Mouse (Mus musculus) lung, embryonic 16.5 days (tissue): ENCODE data around the gene Kank1. TPM values are rescaled to one million over a fixed set of nuclear protein-coding genes. Genes with fewer than 3 reads are reported as not detected.

Source experiments
- ATAC-seq: fragments of 200-750 bp; cut with Nextera tagmentation; 2 replicates; pipeline ENCODE4 v1.8.0; 2017; ENCODE audit warnings: low read depth, mild to moderate bottlenecking, moderate library complexity
- H3K27ac ChIP-seq: fragments of 300-500 bp; sonication (generic); 2 replicates; pipeline ENCODE4 v1.5.1; 2014; ENCODE audit warnings: mild to moderate bottlenecking, control low read depth, low read length
- H3K27me3 ChIP-seq: fragments of 300-500 bp; sonication (generic); 2 replicates; pipeline ENCODE4 v1.6.1; 2014; ENCODE audit warnings: low read depth, low read length, mixed read lengths; ENCODE audit not compliant: control insufficient read depth, insufficient read depth
- H3K36me3 ChIP-seq: fragments of 300-500 bp; sonication (generic); 2 replicates; pipeline ENCODE4 v1.6.1; 2014; ENCODE audit warnings: low read length; ENCODE audit not compliant: control insufficient read depth, insufficient read depth
- H3K4me1 ChIP-seq: fragments of 300-500 bp; sonication (generic); replicated peaks from 2 replicates; pipeline ENCODE4 v1.6.1; 2014; ENCODE audit warnings: low read length, mixed read lengths; ENCODE audit not compliant: control insufficient read depth, insufficient read depth
- H3K4me2 ChIP-seq: fragments of 300-500 bp; sonication (generic); 2 replicates; pipeline ENCODE4 v1.6.1; 2014; ENCODE audit warnings: low read depth, low read length, control low read depth
- H3K4me3 ChIP-seq: fragments of 300-500 bp; sonication (generic); 2 replicates; pipeline ENCODE4 v1.5.1; 2014; ENCODE audit warnings: mild to moderate bottlenecking, low read length, control low read depth
- H3K9ac ChIP-seq: fragments of 300-500 bp; sonication (generic); 2 replicates; pipeline ENCODE4 v1.6.1; 2014; ENCODE audit warnings: low read length, control low read depth
- H3K9me3 ChIP-seq: fragments of 300-500 bp; sonication (generic); 2 replicates; pipeline ENCODE4 v1.6.1; 2016; ENCODE audit warnings: low read length; ENCODE audit not compliant: control insufficient read depth
- WGBS: fragments of 180-500 bp; shearing (Covaris S2); extraction: QIAGEN DNeasy Blood & Tissue Kit; methylation state at CpG from one replicate; pipeline ENCODE4 v1.1.7; 2014; 5-methylcytosine and 5-hydroxymethylcytosine counted together
- polyA plus RNA-seq: library from polyadenylated mRNA; unstranded; fragments of >200 nt; fragmentation: Nextera tagmentation; extraction: Ambion mirVana; gene quantifications from 2 replicates; pipeline ENCODE4 v1.2.1, GENCODE M21; 2015

Gene Kank1
- polyA plus RNA-seq, 1 experiment from 2014 or later = 19.9 TPM

DNA sequence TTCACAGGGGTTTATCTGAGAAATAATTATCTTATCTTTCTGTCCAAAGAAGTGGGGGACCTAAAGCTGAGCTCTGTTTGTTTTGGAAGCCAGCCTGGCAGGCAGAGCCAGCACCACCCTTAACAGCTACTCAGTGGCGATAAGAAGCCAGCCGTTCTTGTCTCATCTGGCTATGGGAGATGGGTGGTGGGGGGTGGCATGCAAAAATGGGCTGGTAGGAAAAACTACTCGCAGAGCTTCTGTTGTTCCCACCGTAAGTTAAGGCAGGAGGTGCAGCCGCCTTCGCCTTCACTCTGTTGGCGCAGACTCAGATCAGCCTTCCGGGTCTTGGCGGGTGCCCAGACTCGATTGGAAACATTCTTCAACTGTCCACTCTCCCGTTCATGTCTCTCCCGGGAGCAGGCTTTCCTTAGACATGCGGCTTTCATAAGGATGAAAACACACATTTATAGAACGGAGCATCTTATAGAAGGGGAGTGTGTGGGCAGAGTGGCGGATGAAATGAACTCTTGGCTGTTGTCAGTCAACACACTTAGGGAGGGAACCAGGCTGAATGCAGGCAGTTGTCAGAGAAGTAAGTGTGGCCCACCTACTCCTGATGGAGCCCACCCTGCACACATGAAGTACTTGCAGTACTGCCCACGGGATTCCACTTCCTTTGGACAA lies 107.0 kb downstream of the Kank1 start:
- Histone ChIP-seq H3K36me3 (no peaks in the 10 kb centered on the region), H3K9me3 (no peaks in the 10 kb centered on the region), H3K27ac (no peak overlapping the region), H3K9ac (peak overlapping the region; percentile 38; the same call in 1 of the 2 replicates), H3K27me3 (0 out of 2 replicates have a peak, but pooled peaks cover 2% of the 10 kb centered on the region), H3K4me1 (peaks cover 17% of the 10 kb centered on the region), H3K4me3 (peak overlapping the region; percentile 36), H3K4me2 (peak overlapping the region; percentile 57)
- ATAC-seq = peak; percentile 73
- 20% methylated on average over 16 of the region's 16 CpGs for WGBS

DNA sequence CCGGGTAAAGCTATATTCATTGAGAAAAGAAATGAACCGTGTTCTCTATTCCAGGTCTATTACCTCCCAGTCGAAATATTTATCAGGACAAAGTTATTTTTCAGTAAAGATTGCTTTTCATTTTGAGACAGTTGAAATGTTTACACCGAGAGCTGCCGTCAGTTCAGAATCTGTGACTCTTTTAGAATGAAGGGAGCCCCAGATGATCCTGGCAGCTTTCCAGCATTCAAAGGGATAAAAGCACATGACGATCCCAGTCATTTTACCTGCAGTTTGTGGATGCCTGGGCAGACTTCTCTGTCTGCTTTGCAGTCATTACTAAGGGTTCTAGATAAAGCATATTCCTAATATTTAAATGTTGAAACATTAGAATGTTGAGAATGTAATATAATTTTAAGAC lies 107.6 kb downstream of the Kank1 start:
- Histone ChIP-seq H3K27me3 (0 out of 2 replicates have a peak, but pooled peaks cover 2% of the 10 kb centered on the region), H3K27ac (no peak overlapping the region), H3K4me3 (no peak overlapping the region), H3K9ac (no peak overlapping the region), H3K36me3 (no peaks in the 10 kb centered on the region), H3K4me1 (peaks cover 17% of the 10 kb centered on the region), H3K4me2 (peak overlapping the region; percentile 57; the same call in 1 of the 2 replicates), H3K9me3 (no peaks in the 10 kb centered on the region)
- ATAC-seq = no peak
- WGBS = 21% methylated on average over 6 of the region's 6 CpGs

DNA sequence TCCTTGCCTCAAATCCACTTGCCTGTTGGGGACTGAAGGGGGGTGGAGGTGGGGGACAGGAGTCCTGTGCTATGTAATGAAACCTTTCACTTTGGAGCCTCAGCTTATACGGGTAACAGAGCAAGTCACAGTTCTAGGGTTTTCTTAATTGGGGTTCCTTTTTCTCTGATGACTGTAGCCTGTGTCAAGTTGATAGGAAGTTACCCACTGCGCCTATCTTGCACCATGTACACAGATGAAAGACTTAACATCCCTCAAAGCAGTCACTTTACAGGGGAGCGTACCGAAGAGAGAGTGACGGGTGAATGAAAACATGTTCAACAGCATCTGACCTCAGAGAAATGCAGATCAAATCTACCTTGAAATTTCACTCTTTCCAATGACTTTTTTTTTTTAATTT lies 109.2 kb downstream of the Kank1 start:
- no peaks in the 10 kb centered on the region for H3K36me3 ChIP-seq
- H3K27me3 ChIP-seq = no peaks in the 10 kb centered on the region; the same call in 1 of the 2 replicates
- no peak overlapping the region for H3K27ac ChIP-seq
- H3K4me3 ChIP-seq = no peak overlapping the region
- ATAC-seq = no peak
- no peaks in the 10 kb centered on the region for H3K9me3 ChIP-seq
- H3K4me2 ChIP-seq = no peak overlapping the region
- H3K9ac ChIP-seq = no peak overlapping the region
- 88% methylated on average over 5 of the region's 5 CpGs for WGBS
- peaks cover 17% of the 10 kb centered on the region for H3K4me1 ChIP-seq

DNA sequence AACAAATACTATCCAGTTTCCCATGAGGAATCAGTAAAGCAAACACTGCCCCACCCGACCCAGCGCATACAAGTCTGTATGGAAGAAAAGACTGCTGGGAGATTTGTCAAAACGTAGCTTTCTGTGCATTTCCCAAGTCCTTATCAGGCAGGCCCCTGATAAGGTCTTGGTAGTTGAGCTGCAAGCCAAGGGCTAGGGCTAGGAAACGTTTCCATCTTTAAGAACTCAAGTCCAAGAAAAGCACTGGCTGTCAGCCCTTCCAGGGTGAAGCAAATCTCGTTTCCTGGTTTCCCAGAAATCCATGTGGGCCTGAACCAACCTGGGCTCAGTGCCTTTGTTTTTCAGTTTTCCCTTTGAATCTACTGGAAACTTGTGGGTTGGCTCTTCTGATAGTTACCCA lies 110.7 kb downstream of the Kank1 start:
- H3K9ac ChIP-seq = no peak overlapping the region
- WGBS = 13% methylated on average over 5 of the region's 5 CpGs
- H3K27me3 ChIP-seq = peaks cover under 1% of the 10 kb centered on the region
- ATAC-seq = peak; percentile 30; the same call in 1 of the 2 replicates
- no peak overlapping the region; the same call in 1 of the 2 replicates for H3K27ac ChIP-seq
- H3K4me1 ChIP-seq = peaks cover 20% of the 10 kb centered on the region
- no peaks in the 10 kb centered on the region for H3K36me3 ChIP-seq
- no peak overlapping the region for H3K4me3 ChIP-seq
- no peaks in the 10 kb centered on the region for H3K9me3 ChIP-seq
- no peak overlapping the region for H3K4me2 ChIP-seq

DNA sequence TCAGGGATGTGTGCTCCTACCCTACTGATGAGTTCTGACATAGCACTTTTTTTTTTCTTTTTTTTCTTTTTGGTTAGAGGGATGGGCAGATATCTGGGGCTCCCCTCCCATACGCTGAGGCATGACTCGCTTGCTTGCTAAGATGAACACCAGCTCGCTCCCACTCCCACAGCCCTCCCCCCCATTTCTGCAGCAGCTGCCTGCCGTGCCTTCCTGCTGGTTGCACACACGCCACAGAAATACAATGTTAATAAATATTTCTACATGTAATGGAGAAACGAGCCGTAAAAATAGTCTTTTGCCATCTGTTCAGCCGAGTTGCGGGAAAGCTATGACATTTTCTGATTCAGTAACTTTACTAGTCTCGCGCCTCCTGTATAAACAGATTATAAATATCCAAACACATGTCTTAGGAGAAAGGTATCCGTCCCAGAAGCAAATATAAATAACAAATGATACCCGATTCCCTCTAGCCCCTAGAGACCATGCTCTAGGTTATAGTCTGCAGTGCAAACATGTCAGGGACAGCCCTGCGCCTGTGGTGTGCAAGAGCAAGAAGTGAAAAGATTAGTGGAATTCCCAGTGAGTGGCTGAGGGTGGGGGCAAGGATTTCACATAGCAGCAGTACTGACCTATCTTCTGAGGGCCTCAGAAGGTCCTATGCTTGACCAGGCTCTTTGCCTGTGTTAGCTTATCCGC lies 114.6 kb downstream of the Kank1 start:
- peaks cover 13% of the 10 kb centered on the region for H3K27me3 ChIP-seq
- H3K4me2 ChIP-seq = no peak overlapping the region
- WGBS = 41% methylated on average over 15 of the region's 15 CpGs

DNA sequence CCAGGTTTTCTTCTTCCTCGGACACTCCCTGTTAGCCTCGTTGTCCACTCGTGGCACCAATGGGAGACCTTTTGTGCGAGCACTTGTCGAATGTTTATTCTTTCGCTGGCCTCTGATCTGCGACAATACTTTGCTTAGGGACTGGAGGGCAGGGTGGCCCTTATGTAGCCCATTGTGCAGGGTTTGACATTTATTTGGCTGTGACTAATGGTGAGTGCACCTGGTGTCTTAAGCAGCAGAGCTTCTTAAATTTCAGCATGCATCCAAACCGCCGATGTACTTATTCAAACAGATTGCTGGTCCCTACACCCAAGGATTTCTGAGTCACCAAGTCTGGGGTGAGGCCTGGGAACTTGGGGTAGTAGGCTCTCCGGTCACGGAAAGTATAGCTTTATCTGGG lies 120.3 kb downstream of the Kank1 start:
- Histone ChIP-seq H3K4me1 (peaks cover 10% of the 10 kb centered on the region; the same call in 1 of the 2 replicates), H3K9ac (no peak overlapping the region), H3K9me3 (no peaks in the 10 kb centered on the region), H3K4me3 (no peak overlapping the region), H3K4me2 (no peak overlapping the region), H3K27ac (no peak overlapping the region), H3K36me3 (no peaks in the 10 kb centered on the region), H3K27me3 (peaks cover 35% of the 10 kb centered on the region)
- ATAC-seq = no peak
- 34% methylated on average over 11 of the region's 11 CpGs for WGBS

More for the DNA sequence above, 114.6 kb downstream of the Kank1 start:
- H3K9ac ChIP-seq = no peak overlapping the region
- no peak overlapping the region for H3K4me3 ChIP-seq
- H3K9me3 ChIP-seq = no peaks in the 10 kb centered on the region
- no peaks in the 10 kb centered on the region for H3K36me3 ChIP-seq
- no peak overlapping the region for H3K27ac ChIP-seq
- ATAC-seq = no peak
- H3K4me1 ChIP-seq = peaks cover 7% of the 10 kb centered on the region; the same call in 1 of the 2 replicates

DNA sequence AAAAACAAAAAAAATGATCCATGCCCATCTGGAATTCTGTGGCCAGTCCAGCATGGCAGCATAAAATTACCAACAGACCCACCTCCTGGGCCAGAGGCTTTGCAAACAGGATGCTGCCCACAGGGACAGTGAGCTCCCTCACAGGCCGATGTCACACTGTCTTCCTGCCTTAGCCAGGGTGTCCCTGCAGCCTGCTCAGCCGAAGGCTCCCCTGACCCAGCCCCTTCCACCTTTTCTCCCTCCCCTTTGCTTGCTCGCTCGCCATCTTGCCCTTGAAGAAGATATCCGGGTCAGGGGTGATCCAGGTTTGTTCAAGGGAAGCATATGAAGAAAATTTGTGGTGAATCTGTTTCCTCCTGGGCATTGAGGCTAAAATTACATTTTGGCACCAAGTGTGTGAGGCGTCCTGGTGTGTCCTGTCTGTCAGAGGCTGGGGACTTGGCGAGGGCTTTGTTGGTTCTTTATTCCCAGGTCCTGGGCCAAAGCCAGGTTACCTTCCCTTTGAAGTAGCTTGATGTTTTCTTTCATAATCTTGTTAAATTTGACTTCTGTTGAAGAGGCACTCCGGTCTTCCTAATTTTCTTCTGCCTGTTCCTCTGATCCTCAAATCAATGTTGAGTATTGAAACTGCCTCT lies 121.8 kb downstream of the Kank1 start:
- Histone ChIP-seq H3K27ac (no peak overlapping the region), H3K27me3 (peaks cover 28% of the 10 kb centered on the region), H3K9ac (no peak overlapping the region)

DNA sequence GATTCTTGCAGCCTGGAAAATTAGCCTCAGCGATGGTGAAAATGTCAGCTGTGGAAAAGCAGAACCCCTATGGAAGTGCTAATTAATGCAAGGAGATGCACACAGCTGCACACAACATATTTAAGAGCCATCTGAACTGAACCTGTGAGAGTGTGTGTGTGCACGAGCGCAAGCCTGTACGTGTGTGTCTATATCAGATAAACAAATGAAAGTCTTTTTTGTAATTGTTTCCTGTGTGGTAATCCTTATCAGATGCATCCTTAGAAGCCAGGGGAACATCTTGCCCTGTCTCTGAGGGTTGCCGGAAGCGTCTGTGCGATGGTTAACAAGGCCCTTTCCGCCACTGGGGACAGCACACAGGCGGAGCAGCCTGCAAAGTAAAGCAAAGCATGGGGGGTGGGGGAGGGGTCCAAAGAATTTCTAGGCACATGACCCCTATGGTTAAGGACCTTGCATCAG lies 123.8 kb downstream of the Kank1 start:
- Histone ChIP-seq H3K9me3 (no peaks in the 10 kb centered on the region), H3K27me3 (peaks cover 28% of the 10 kb centered on the region), H3K4me1 (peaks cover 10% of the 10 kb centered on the region; the same call in 1 of the 2 replicates), H3K27ac (no peak overlapping the region), H3K4me3 (no peak overlapping the region), H3K36me3 (no peaks in the 10 kb centered on the region), H3K4me2 (no peak overlapping the region), H3K9ac (no peak overlapping the region)
- WGBS = 29% methylated on average over 9 of the region's 9 CpGs
- ATAC-seq = peak; percentile 64

More for the DNA sequence above, 121.8 kb downstream of the Kank1 start:
- H3K9me3 ChIP-seq = no peaks in the 10 kb centered on the region
- ATAC-seq = no peak
- H3K36me3 ChIP-seq = no peaks in the 10 kb centered on the region
- H3K4me2 ChIP-seq = no peak overlapping the region
- H3K4me3 ChIP-seq = no peak overlapping the region
- 33% methylated on average over 8 of the region's 8 CpGs for WGBS
- H3K4me1 ChIP-seq = peaks cover 10% of the 10 kb centered on the region; the same call in 1 of the 2 replicates

DNA sequence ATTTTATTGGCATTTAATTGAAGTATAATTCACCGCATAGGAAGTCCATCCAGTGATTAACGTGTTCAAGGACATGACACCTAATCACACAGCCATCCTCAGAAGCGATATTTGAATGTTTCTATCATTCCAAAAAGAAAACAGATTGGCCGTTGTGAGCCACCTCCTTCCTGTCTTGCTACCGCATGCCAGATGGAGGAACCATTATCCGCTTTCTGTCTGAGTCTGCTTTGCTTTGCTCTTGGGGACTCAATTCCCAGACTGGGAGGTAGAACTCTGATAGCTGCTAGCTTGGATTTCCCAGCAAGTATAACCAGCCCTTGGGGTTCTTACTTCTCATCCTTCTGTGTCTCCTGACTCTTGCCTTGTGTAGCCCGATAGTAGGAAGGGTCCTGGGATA lies 125.2 kb downstream of the Kank1 start:
- Histone ChIP-seq H3K27ac (no peak overlapping the region), H3K36me3 (no peaks in the 10 kb centered on the region), H3K4me1 (peaks cover 10% of the 10 kb centered on the region; the same call in 1 of the 2 replicates), H3K9ac (no peak overlapping the region), H3K4me3 (no peak overlapping the region), H3K4me2 (no peak overlapping the region), H3K9me3 (no peaks in the 10 kb centered on the region), H3K27me3 (peaks cover 21% of the 10 kb centered on the region)
- WGBS = 51% methylated on average over 7 of the region's 7 CpGs
- ATAC-seq = no peak
